Mouse (Mus musculus): Measurements from ENCODE around the gene Tmprss6.

- TF ChIP-seq POLR2AphosphoS5 (IDR thresholded peaks at IDR 0.05; ENCODE audit: insufficient replicate concordance, low read depth, low read length): no peak
- no peak for TF ChIP-seq GATA1 (IDR thresholded peaks at IDR 0.05; ENCODE audit: borderline replicate concordance, low read length)
- TF ChIP-seq CTCF (IDR thresholded peaks at IDR 0.05; ENCODE audit: low read depth, low read length): no peak
- no peak for TF ChIP-seq TAL1 (conservative IDR thresholded peaks at IDR 0.05; ENCODE audit: low read depth, low read length)
These were observed 41.7 kb upstream of the Tmprss6 start for GRCm38 (mm10) chr15:78510121-78510576.

Measured in G1E (cell line).